Mouse (Mus musculus): ENCODE data around the gene Tcl1b4.
"Not testable (repeated sequence)": the region's sequence is repeated elsewhere in the genome, so short reads cannot be mapped to it uniquely, and the experiment has no call there.

The Tcl1b4 gene

GRCm38 (mm10) chr12:105201657-105202056 is at the start of gene Tcl1b4:
Gene Tcl1b4 (plus strand): TSS chr12:105201957.
- not testable (repeated sequence) for DNase-seq (ENCODE audit: low read depth)

- DNase-seq (ENCODE audit: low read depth), result not testable (repeated sequence)
These were observed 46.5 kb upstream of the Tcl1b4 start for GRCm38 (mm10) chr12:105155286-105155685.

- no peak for DNase-seq (ENCODE audit: low read depth)
These were observed 42.9 kb upstream of the Tcl1b4 start for GRCm38 (mm10) chr12:105158842-105159241.

DNA sequence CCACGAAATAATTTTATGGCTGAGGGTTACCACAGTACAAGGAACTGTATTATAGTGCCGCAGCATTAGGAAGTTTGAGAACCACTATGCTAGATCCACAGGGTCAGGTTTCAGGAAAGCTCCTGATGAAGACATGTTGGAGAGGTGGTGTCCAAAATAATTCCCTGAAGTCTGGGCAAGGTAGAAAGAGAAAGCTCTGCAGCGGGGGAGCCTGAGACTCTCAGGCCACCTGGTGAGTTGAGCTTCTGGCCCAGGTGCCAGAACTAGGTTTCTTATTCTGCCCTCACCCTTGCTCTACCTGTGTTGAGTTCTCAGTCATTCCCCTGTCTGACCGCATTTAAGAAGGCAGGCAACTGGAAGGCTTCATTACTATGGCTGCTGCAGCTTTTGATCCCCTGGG is 42.4 kb upstream of the Tcl1b4 start, which contains the start of gene Tcl1b1:
Gene Tcl1b1, plus strand, starts transcription at position 301 of the 400 bp plus-strand sequence.
- no peak for DNase-seq (ENCODE audit: low read depth)

DNA sequence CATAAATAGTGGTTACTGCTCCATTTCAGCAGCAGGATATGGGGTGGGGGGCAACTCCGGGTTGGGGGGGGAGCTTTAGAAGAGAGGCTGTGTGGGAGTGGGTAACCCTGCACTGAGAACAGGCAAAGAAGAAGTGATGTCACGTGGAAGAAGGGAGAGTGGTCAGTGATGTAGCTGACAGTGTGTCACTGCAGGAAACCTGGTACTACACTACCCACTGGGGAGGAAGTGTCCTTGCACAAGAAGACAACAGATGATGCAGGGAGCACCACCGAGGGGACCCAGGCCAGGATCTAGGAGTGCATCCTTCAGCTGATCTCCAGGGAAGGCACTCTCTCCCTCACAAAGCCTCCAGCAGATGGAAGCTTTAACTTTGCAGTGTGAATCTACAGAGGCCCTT is 35.0 kb upstream of the Tcl1b4 start:
- no peak for DNase-seq (ENCODE audit: low read depth)

- DNase-seq (ENCODE audit: low read depth), result no peak
These were observed 28.4 kb upstream of the Tcl1b4 start for GRCm38 (mm10) chr12:105173366-105173765.

DNA sequence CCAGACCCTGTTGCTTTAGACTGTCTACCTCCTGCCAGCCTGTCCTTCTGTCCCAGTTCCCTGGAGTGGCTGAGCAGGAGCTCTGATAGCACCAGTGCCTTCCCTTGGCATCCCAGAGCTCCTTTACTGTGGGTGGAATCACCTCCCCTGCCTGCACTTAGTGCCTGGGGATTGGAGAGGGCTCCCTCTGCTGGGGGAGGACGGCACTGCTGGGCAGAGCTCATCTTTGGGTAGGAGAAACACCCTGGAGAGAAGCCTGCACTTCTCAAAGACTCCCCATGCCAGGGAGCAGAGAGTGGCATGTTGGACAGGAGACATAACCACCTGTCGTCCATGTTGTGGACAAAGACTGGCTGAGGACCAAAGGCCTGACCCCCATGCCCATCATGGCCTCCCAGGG is 27.4 kb upstream of the Tcl1b4 start:
- DNase-seq (ENCODE audit: low read depth), result not testable (repeated sequence)

GRCm38 (mm10) chr12:105176044-105176443 is 25.7 kb upstream of the Tcl1b4 start, which contains the start of gene Tcl1b5:
Gene Tcl1b5 (plus strand): TSS chr12:105176344.
- DNase-seq (ENCODE audit: low read depth), result not testable (repeated sequence)

GRCm38 (mm10) chr12:105181040-105181644 is 20.6 kb upstream of the Tcl1b4 start:
- not testable (repeated sequence) for DNase-seq (ENCODE audit: low read depth)

DNA sequence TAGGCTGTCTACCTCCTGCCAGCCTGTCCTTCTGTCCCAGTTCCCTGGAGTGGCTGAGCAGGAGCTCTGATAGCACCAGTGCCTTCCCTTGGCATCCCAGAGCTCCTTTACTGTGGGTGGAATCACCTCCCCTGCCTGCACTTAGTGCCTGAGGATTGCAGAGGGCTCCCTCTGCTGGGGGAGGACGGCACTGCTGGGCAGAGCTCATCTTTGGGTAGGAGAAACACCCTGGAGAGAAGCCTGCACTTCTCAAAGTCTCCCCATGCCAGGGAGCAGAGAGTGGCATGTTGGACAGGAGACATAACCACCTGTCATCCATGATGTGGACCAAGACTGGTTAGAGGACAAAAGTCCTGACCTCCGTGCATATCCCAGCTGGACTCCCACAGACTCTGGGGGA is 12.8 kb upstream of the Tcl1b4 start:
- not testable (repeated sequence) for DNase-seq (ENCODE audit: low read depth)

- DNase-seq (ENCODE audit: low read depth), result not testable (repeated sequence)
These were observed 11.0 kb upstream of the Tcl1b4 start, which contains the start of gene Tcl1b3 for GRCm38 (mm10) chr12:105190743-105191142. Gene Tcl1b3 (plus strand): TSS chr12:105191043.

DNA sequence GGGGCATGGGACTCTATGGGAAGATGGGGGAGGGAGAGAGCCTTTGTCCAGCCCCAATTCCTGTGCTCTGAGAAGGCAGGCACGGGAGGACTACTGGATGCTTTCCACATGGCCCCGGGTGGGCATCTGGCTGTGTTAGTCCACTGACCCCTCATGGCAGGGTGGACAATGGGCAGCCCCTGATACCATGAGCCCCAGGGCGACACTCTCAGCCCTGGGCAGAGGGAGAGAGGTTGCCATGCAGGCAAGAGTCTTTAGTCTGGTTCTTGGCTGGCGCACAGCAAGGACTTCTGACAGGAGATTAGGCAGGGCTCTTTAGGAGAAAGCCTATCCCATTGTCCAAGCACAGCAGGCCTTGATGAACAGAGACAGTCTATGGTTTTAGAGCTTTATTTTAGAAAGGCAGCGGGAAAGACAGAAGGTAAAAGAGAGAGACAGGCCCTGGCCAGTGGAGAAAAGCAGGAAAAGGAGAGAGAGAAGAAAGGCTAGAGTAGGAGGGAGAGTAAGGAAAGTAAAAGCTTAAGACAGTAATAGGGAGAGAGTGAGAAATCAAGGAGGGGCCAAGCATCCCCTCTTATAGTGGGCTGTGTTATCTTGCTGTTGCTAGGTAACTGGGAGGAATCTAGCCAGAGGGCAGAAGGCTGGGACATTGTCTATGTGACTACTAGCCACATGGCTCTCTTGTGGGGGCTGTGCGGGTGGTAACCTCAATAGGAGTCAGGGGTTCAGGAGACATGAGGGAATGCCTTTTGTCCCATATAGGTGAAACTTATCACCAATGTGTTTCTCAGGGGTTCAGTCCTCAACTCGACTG is 1.9 kb upstream of the Tcl1b4 start:
- not testable (repeated sequence) for DNase-seq (ENCODE audit: low read depth)

- no peak for DNase-seq (ENCODE audit: low read depth)
These were observed 5.3 kb downstream of the Tcl1b4 start for GRCm38 (mm10) chr12:105207071-105207470.

- no peak for DNase-seq (ENCODE audit: low read depth)
These were observed 6.7 kb downstream of the Tcl1b4 start for GRCm38 (mm10) chr12:105208441-105208840.

GRCm38 (mm10) chr12:105209231-105209630 is 7.5 kb downstream of the Tcl1b4 start:
- DNase-seq (ENCODE audit: low read depth), result no peak

DNA sequence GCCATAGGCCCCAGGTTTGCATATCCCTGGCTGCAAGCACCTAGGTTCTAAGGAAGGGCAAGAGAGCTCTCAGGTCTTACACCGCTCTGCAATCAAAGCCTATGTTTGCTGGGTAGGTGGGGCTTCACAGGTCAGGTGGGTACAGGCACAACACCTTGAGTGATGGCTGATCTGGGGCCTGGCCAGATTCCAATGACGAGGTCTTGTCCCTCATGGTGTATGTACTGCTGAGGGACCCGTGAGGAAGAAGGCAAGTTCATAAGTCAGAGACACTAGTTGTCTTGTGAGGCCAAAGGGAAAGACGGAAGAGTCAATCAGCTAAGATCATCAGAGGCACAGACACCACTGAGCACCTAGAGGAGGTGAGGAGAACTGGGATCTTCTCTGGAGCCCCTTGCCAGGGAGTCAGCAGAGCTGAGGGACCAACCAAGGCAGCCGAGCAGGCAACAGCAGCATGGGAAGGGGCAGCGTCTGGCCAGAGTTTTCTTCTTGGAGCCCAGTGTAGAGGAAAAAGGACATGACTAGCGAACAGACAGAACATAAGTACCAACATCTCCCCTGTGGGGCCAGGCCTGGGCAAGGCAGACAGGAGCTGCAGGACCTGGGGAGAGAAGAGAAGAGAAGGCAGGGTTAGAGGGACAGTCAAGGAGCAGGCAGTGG is 15.5 kb downstream of the Tcl1b4 start:
- no peak for DNase-seq (ENCODE audit: low read depth)

- DNase-seq (ENCODE audit: low read depth), result no peak
These were observed 21.0 kb downstream of the Tcl1b4 start, which contains the start of gene Tcl1 for GRCm38 (mm10) chr12:105222601-105223319. Gene Tcl1 (minus strand): TSS chr12:105222793.

- DNase-seq (ENCODE audit: low read depth), result no peak
These were observed 23.0 kb downstream of the Tcl1b4 start for GRCm38 (mm10) chr12:105224621-105225320.

DNA sequence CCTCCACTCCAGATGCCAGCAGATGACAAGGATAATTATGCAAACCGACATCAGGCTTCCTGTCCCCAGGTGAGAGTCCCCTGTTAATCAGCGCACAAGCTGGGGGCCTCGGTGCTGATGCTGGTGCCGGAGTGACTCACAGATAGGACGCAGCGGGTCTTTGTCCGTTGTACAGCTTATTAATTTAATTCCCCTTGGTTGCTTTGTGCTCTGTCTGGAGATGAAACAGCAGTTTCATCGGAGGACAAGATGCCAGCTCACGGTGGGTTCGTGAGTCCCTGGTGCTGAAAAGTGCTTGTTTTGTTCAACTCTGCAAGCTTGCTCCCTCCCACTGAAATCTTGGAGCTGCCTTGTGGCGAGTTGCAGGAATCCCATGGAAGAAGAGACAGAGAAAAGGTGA is 32.6 kb downstream of the Tcl1b4 start:
- DNase-seq (ENCODE audit: low read depth), result no peak

DNA sequence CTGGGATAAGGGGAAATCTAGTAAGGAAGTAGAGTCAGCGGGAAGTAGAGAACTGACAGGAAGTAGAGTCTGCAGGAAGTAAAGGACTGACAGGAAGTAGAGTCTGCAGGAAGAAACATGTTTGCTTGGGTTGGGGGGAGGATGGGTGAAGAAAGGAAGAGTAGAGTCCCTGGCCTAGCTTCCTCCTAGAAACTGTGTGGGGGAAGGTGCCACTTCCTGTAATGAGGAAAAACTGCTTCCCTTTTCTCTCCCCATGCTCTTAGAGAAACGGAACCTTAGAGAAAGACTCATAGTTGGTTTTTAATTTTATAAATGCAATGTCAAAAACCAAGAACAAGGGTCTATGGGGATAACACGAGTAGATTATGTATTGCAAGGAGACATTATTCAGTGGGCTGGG is 33.3 kb downstream of the Tcl1b4 start:
- no peak for DNase-seq (ENCODE audit: low read depth)

DNA sequence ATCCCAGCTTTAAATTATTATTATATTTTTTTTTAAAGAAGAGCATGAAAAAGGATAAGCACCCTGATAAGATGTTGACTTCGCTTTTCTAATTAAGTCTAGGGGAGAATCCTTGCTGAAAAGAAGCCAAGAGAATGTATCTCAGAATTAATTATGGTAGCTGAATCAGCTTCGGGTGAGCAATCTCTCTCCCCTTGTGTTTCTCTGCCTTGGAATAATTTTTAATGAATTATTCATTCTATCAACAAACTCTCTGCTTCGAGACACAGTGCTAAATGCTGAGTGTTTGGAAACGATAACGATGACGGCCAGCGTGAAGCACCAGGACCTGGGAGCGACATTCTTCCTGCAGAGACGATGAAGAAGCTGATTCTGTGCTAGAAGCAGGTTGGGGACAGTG is 37.3 kb downstream of the Tcl1b4 start:
- DNase-seq (ENCODE audit: low read depth), result no peak
